Mouse (Mus musculus) forebrain, postnatal 0 days (tissue): ENCODE measurements around the gene C1ql3. TPM values are rescaled to one million over a fixed set of nuclear protein-coding genes. Genes with fewer than 3 reads are reported as not detected.

Experiments
- ATAC-seq: fragments of 200-750 bp; cut with Nextera tagmentation; 2 replicates; pipeline ENCODE4 v1.8.0; 2017; ENCODE audit warnings: mild to moderate bottlenecking, moderate library complexity
- DNase-seq: peaks from one replicate; pipeline ENCODE4 v3.0.0-alpha.2; 2015
- H3K27ac ChIP-seq: fragments of 300-500 bp; sonication (generic); 2 replicates; pipeline ENCODE4 v1.5.1; 2014; ENCODE audit warnings: low read depth, mild to moderate bottlenecking, antibody characterized with exemption, low read length, moderate library complexity, mixed read lengths
- H3K27me3 ChIP-seq: fragments of 300-500 bp; sonication (generic); 2 replicates; pipeline ENCODE4 v1.6.1; 2014; ENCODE audit warnings: mild to moderate bottlenecking, low read length, mixed read lengths; ENCODE audit not compliant: insufficient read depth
- H3K36me3 ChIP-seq: fragments of 300-500 bp; sonication (generic); 2 replicates; pipeline ENCODE4 v1.6.1; 2014; ENCODE audit warnings: mild to moderate bottlenecking, moderate library complexity; ENCODE audit not compliant: insufficient read depth
- H3K4me1 ChIP-seq: fragments of 300-500 bp; sonication (generic); 2 replicates; pipeline ENCODE4 v1.6.1; 2014; ENCODE audit warnings: antibody characterized with exemption; ENCODE audit not compliant: insufficient read depth
- H3K4me2 ChIP-seq: fragments of 300-500 bp; sonication (generic); 2 replicates; pipeline ENCODE4 v1.6.1; 2014; ENCODE audit warnings: low read depth, mild to moderate bottlenecking, moderate library complexity
- H3K4me3 ChIP-seq: fragments of 300-500 bp; sonication (generic); 2 replicates; pipeline ENCODE4 v1.5.1; 2014; ENCODE audit warnings: low read depth, low read length, mixed read lengths
- H3K9ac ChIP-seq: fragments of 300-500 bp; sonication (generic); 2 replicates; pipeline ENCODE4 v1.6.1; 2014; ENCODE audit warnings: mild to moderate bottlenecking
- H3K9me3 ChIP-seq: fragments of 300-500 bp; sonication (generic); 2 replicates; pipeline ENCODE4 v1.6.1; 2016; ENCODE audit warnings: low read length
- CTCF ChIP-seq: sonication (generic); IDR thresholded peaks from 2 replicates; pipeline ENCODE4 v1.5.1; 2016; ENCODE audit warnings: antibody characterized with exemption, control low read depth, low read depth
- WGBS: fragments of 180-500 bp; shearing (Covaris S2); extraction: QIAGEN DNeasy Blood & Tissue Kit; methylation state at CpG from one replicate; pipeline ENCODE4 v1.1.7; 2014; 5-methylcytosine and 5-hydroxymethylcytosine counted together
- polyA plus RNA-seq: library from polyadenylated mRNA; unstranded; fragments of >200 nt; fragmentation: Nextera tagmentation; extraction: Ambion mirVana; gene quantifications from 2 replicates; pipeline ENCODE4 v1.2.1, GENCODE M21; 2015
- total RNA-seq: library from RNA; depleted of rRNA; stranded (reverse); fragments of >200 nt; gene quantifications from 2 replicates; pipeline ENCODE4 v1.2.3, GENCODE M21; 2014; rRNA removed

The C1ql3 gene
- total and polyA plus RNA-seq, 2 experiments from 2014 or later, result 3.5 to 20.7 TPM

DNA sequence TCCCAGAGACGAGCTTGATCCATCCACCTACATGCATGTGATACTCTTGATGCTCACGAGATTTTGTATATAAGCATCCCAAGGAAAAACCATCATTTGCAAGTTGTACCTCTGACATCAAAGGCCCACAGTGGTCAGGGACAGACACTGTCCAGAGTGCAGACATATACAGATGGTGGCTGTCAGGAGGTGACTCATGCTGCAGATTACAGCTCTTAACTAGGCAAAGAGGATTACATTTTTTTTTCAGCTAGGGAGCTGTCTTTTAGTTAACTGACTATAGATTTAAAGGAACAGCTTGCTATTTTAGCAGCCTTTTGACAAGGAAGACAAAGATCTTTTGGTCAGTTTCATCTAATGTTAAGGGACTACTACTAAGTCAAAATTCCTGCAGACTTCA, 11.6 kb downstream of the C1ql3 start:
- no peaks in the 10 kb centered on the region for H3K36me3 ChIP-seq
- no peak overlapping the region for H3K4me3 ChIP-seq
- H3K4me2 ChIP-seq, result no peak overlapping the region
- no peaks in the 10 kb centered on the region for H3K27me3 ChIP-seq
- H3K4me1 ChIP-seq, result no peaks in the 10 kb centered on the region
- no peaks in the 10 kb centered on the region for H3K9me3 ChIP-seq
- no peak for ATAC-seq
- no peak overlapping the region for H3K9ac ChIP-seq
- no peak overlapping the region for H3K27ac ChIP-seq
- DNase-seq, result no peak
- no peak for TF ChIP-seq CTCF
- WGBS, result 78% methylated on average over 2 of the region's 2 CpGs

DNA sequence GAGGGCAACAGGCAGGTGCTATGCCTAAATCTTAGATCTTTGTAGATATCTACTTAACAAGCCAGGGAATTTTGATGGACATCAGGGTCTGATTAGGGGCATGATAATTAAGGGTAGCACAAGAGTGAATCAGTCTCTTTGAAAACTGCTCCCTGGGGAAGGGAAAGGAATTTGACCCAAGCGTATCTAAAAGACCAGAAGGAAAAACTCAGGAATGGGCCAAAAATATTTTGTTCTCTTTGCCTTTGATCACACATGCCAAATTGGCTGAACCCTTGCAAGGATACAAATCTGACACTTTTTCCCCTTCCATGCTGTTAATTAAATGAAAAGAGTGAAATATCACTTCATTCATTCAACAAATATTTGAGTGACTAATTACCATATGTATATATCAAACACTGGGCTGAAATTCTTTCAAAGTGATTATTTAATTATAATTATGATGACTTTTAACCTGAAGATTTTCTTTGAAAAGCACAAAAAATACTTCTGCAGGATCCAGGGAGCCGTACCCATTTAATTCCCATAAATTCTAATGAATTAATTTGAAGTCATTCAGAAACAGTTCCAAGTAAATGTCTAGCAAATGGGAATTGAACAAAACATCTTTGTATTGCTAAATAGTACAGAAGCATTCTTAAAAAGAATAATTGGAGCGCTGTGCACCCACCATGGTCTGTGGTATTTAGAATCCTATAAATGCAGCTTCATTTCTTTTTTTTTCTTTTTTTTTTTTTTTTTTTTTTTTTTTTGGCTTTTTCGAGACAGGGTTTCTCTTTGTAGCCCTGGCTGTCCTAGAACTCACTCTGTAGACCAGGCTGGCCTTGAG, 26.5 kb downstream of the C1ql3 start:
- Histone ChIP-seq H3K9me3 (no peaks in the 10 kb centered on the region), H3K4me1 (no peaks in the 10 kb centered on the region), H3K9ac (no peak overlapping the region), H3K27ac (no peak overlapping the region), H3K27me3 (no peaks in the 10 kb centered on the region), H3K36me3 (no peaks in the 10 kb centered on the region), H3K4me3 (no peak overlapping the region), H3K4me2 (no peak overlapping the region)
- ATAC-seq, result peak; percentile 23; the same call in 1 of the 2 replicates
- peak; percentile 16 for DNase-seq
- 39% methylated on average over 4 of the region's 4 CpGs for WGBS
- TF ChIP-seq CTCF, result no peak

DNA sequence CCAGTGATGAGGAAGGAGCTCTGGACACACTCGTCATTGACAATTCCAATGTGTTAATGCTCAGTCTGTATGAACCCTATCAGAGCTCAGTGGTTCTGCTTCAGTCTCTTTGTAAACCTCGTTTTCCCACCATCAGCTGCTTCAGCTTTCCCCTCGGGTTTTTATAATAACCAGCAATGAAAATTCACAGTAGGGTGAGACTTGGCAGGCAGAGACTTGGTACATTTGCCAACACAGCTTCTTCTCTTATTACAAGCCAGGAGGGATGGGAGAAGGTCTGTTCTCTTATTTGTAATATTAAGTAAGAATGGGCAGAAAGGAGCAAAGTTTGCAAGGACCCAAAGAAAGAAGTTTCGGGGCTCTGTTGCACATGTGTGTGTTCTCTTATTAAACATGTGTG, 32.8 kb downstream of the C1ql3 start:
- Histone ChIP-seq H3K4me1 (no peaks in the 10 kb centered on the region), H3K4me3 (no peak overlapping the region), H3K9ac (no peak overlapping the region), H3K9me3 (no peaks in the 10 kb centered on the region), H3K4me2 (no peak overlapping the region), H3K27me3 (no peaks in the 10 kb centered on the region), H3K36me3 (no peaks in the 10 kb centered on the region), H3K27ac (no peak overlapping the region)
- DNase-seq (peak; percentile 41), ATAC-seq (no peak)
- 48% methylated on average over 4 of the region's 4 CpGs for WGBS
- no peak for TF ChIP-seq CTCF

DNA sequence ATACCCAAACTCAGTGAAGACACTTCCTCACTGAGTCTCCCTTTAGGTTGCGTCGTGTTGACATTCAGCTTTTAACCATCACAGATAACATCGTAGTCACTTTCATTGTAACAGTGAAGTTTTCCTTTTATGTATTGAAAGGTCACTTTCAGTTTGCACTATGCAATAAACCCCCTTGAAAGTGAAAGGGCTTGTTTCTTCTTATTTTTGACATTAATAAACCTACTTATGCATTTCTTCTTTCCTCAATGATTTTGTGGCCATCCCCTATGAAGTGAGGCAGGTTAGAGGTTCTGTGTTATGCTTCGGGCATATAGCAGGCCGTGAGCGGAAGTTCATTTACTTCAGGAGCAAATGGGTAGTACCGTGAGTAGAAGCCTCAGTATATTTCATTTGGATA, 34.2 kb downstream of the C1ql3 start:
- H3K4me3 ChIP-seq, result no peak overlapping the region
- H3K9me3 ChIP-seq, result no peaks in the 10 kb centered on the region
- WGBS, result 94% methylated on average over 7 of the region's 7 CpGs
- H3K4me1 ChIP-seq, result no peaks in the 10 kb centered on the region
- H3K36me3 ChIP-seq, result no peaks in the 10 kb centered on the region
- no peak overlapping the region for H3K27ac ChIP-seq
- H3K27me3 ChIP-seq, result no peaks in the 10 kb centered on the region
- no peak for ATAC-seq
- H3K9ac ChIP-seq, result no peak overlapping the region
- no peak for DNase-seq
- no peak overlapping the region for H3K4me2 ChIP-seq
- no peak for TF ChIP-seq CTCF

DNA sequence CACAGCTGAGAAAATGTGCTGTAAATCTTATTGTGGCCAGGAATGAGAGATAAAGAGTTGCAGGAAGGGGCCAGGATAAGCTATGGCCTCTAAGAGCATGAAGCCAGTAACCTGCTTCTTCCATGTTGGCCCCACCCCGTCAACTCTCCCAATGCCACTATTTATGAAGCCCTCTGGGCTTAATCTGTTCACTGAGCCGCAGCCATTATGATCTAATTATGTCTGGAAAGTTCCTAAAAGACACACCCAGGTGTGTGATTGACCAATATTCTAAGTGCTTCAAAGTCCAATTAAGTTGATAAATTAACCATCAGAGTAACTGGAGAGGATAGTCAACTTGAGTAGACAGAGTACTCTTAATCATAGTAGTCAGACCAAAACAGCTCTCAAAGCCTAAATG, 37.9 kb downstream of the C1ql3 start:
- Histone ChIP-seq H3K4me1 (no peaks in the 10 kb centered on the region), H3K9me3 (no peaks in the 10 kb centered on the region), H3K27me3 (no peaks in the 10 kb centered on the region), H3K36me3 (no peaks in the 10 kb centered on the region), H3K4me2 (no peak overlapping the region), H3K4me3 (no peak overlapping the region), H3K9ac (no peak overlapping the region), H3K27ac (no peak overlapping the region)
- no peak for ATAC-seq
- DNase-seq, result no peak
- WGBS, result 90% methylated on average over 2 of the region's 2 CpGs
- TF ChIP-seq CTCF, result no peak

DNA sequence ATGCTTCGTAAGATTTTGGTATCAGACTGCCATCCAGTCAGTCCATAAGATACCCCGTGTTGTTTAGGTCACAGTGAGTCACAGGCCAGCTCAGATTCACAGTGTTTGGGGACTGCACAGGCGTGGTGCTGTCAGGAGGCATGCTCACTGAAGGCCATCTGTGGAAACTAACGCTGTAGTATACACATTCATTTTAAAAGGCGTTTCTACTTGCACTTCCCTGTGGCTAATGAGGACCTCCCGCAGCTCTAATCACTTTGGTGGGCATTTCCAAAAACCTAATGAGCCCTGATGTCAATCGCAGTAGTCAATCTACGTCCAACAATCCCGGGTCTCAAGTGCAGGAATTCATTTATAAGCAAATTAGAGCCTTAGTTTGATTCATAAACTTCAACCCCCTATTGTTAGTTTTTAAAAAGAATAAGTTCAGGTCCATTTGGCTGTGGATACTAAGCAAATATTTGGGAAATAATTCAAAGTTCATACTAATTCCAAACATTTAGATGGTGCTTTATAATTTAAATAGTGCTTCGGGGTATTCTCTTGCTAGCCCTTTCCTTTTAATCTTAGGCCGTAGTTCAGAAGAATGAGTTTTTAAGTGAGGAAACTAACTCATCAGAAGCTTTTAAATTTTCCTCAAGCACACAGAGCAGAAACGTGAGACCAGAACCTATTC, 41.4 kb downstream of the C1ql3 start:
- Histone ChIP-seq H3K4me1 (no peaks in the 10 kb centered on the region), H3K27ac (no peak overlapping the region), H3K4me2 (no peak overlapping the region), H3K9ac (no peak overlapping the region), H3K27me3 (no peaks in the 10 kb centered on the region), H3K36me3 (no peaks in the 10 kb centered on the region), H3K4me3 (no peak overlapping the region), H3K9me3 (no peaks in the 10 kb centered on the region)
- ATAC-seq, result peak; percentile 78
- WGBS, result 8% methylated on average over 12 of the region's 12 CpGs
- peak; percentile 48 for DNase-seq
- TF ChIP-seq CTCF, result no peak

DNA sequence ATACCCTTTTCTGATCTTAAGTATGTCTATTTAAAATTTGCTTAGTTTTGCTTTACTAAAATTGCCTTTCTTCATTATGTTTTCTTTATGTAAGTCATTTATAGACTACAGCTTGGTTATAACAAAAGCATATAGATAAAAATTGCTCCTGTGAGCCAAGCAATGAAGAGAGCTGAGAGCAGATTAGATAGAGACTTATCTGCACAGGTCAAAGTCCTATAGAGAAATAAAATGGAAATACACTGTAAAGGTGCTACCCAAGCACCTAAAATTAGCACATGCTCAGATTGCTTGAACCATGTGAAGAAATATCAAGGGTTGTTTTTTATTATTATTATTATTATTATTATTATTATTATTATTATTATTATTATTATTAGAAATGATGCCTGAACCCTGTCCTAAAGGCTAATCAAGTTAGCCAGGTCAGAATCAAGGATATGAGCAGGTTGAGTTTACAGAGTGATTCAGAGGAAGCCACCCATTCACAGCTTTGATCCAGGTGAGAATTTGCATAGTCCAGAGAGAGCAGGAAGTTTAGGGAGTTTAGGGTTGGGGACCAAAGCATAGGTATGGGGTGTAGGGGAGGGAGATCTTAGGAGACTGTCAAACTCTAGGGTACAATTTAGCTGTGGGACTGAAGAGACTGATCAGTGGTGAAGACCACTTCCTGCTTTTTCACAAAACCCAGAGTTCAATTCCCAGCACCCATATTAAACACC, 54.7 kb downstream of the C1ql3 start:
- ATAC-seq (no peak), DNase-seq (no peak)
- no peaks in the 10 kb centered on the region for H3K36me3 ChIP-seq
- H3K4me3 ChIP-seq, result no peak overlapping the region
- H3K27ac ChIP-seq, result no peak overlapping the region
- TF ChIP-seq CTCF, result no peak
- no peaks in the 10 kb centered on the region for H3K27me3 ChIP-seq
- no peaks in the 10 kb centered on the region for H3K4me1 ChIP-seq
- no peaks in the 10 kb centered on the region for H3K9me3 ChIP-seq
- no peak overlapping the region for H3K4me2 ChIP-seq
- no peak overlapping the region for H3K9ac ChIP-seq

Other genes starting within 250 kb of the C1ql3 start
- gene Pter, start 87.8 kb downstream of the C1ql3 start, total RNA-seq, result 3.6 and 4.6 TPM in 2 replicates
- gene Pter, start 87.8 kb downstream of the C1ql3 start, polyA plus RNA-seq, result 3.8 and 5.4 TPM in 2 replicates